Mouse (Mus musculus) forebrain, embryonic 13.5 days (tissue): Measurements from ENCODE around the gene Kidins220. TPM values are rescaled to one million over a fixed set of nuclear protein-coding genes. Genes with fewer than 3 reads are reported as not detected.

Source experiments
- ATAC-seq: fragments of 200-750 bp; cut with Nextera tagmentation; 2 replicates; pipeline ENCODE4 v1.8.0; 2017
- H3K27ac ChIP-seq: fragments of 300-500 bp; sonication (generic); 2 replicates; pipeline ENCODE4 v1.5.1; 2015; ENCODE audit warnings: inconsistent platforms, mild to moderate bottlenecking, moderate library complexity
- H3K27me3 ChIP-seq: fragments of 300-500 bp; sonication (generic); 2 replicates; pipeline ENCODE4 v1.6.1; 2015; ENCODE audit warnings: mild to moderate bottlenecking, inconsistent platforms
- H3K36me3 ChIP-seq: fragments of 300-500 bp; sonication (generic); 2 replicates; pipeline ENCODE4 v1.6.1; 2015; ENCODE audit warnings: mild to moderate bottlenecking, inconsistent platforms; ENCODE audit not compliant: poor library complexity, severe bottlenecking
- H3K4me1 ChIP-seq: fragments of 300-500 bp; sonication (generic); 2 replicates; pipeline ENCODE4 v1.6.1; 2015; ENCODE audit warnings: inconsistent platforms
- H3K4me2 ChIP-seq: fragments of 300-500 bp; sonication (generic); 2 replicates; pipeline ENCODE4 v1.6.1; 2015; ENCODE audit warnings: inconsistent platforms, mild to moderate bottlenecking, moderate library complexity
- H3K4me3 ChIP-seq: fragments of 300-500 bp; sonication (generic); 2 replicates; pipeline ENCODE4 v1.5.1; 2015; ENCODE audit warnings: mild to moderate bottlenecking, inconsistent platforms
- H3K9ac ChIP-seq: fragments of 300-500 bp; sonication (generic); 2 replicates; pipeline ENCODE4 v1.6.1; 2015; ENCODE audit warnings: mild to moderate bottlenecking, inconsistent platforms
- H3K9me3 ChIP-seq: fragments of 300-500 bp; sonication (generic); replicated peaks from 2 replicates; pipeline ENCODE4 v1.6.1; 2016; ENCODE audit warnings: inconsistent platforms
- WGBS: fragments of 180-500 bp; shearing (Covaris S2); methylation state at CpG from one replicate; pipeline ENCODE4 v1.1.7; 2015; 5-methylcytosine and 5-hydroxymethylcytosine counted together
- polyA plus RNA-seq: library from polyadenylated mRNA; unstranded; fragments of >200 nt; fragmentation: Nextera tagmentation; extraction: Ambion mirVana; gene quantifications from 2 replicates; pipeline ENCODE4 v1.2.1, GENCODE M21; 2015

Gene Kidins220
- polyA plus RNA-seq, 1 experiment from 2014 or later: 72.4 TPM

GRCm38 (mm10) chr12:25083260-25084178, 108.8 kb downstream of the Kidins220 start:
- Histone ChIP-seq H3K9me3 (no peaks in the 10 kb centered on the region), H3K36me3 (no peaks in the 10 kb centered on the region), H3K27ac (no peak overlapping the region), H3K4me2 (peak overlapping the region; percentile 30), H3K27me3 (no peaks in the 10 kb centered on the region), H3K4me1 (peaks cover 5% of the 10 kb centered on the region; the same call in 1 of the 2 replicates), H3K9ac (no peak overlapping the region), H3K4me3 (no peak overlapping the region)
- ATAC-seq: no peak
- WGBS: 39% methylated on average over 26 of the region's 26 CpGs

- no peaks in the 10 kb centered on the region for H3K36me3 ChIP-seq
- no peak overlapping the region for H3K4me3 ChIP-seq
- WGBS: 50% methylated on average over 4 of the region's 4 CpGs
- H3K4me2 ChIP-seq: no peak overlapping the region
- no peak for ATAC-seq
- H3K27ac ChIP-seq: no peak overlapping the region
- H3K27me3 ChIP-seq: no peaks in the 10 kb centered on the region
- H3K9me3 ChIP-seq: no peaks in the 10 kb centered on the region
- peaks cover 5% of the 10 kb centered on the region; the same call in 1 of the 2 replicates for H3K4me1 ChIP-seq
- no peak overlapping the region for H3K9ac ChIP-seq
Measured at GRCm38 (mm10) chr12:25086966-25087365, 112.2 kb downstream of the Kidins220 start.

- WGBS: 87% methylated on average over 1 of the region's 1 CpGs
- no peak overlapping the region for H3K27ac ChIP-seq
- H3K9me3 ChIP-seq: no peaks in the 10 kb centered on the region
- H3K36me3 ChIP-seq: no peaks in the 10 kb centered on the region
- H3K4me3 ChIP-seq: no peak overlapping the region
- peaks cover 19% of the 10 kb centered on the region for H3K4me1 ChIP-seq
- no peak overlapping the region for H3K4me2 ChIP-seq
- no peak overlapping the region for H3K9ac ChIP-seq
- H3K27me3 ChIP-seq: peaks cover 3% of the 10 kb centered on the region; the same call in 1 of the 2 replicates
- ATAC-seq: no peak
Measured at GRCm38 (mm10) chr12:25089433-25089832, 114.7 kb downstream of the Kidins220 start.

GRCm38 (mm10) chr12:25092027-25092704, 117.4 kb downstream of the Kidins220 start:
- Histone ChIP-seq H3K4me1 (peaks cover 31% of the 10 kb centered on the region), H3K9ac (peak overlapping the region; percentile 45; the same call in 1 of the 2 replicates), H3K4me3 (peak overlapping the region; percentile 32), H3K9me3 (no peaks in the 10 kb centered on the region), H3K4me2 (peak overlapping the region; percentile 68), H3K27me3 (peaks cover 3% of the 10 kb centered on the region; the same call in 1 of the 2 replicates), H3K27ac (no peak overlapping the region), H3K36me3 (no peaks in the 10 kb centered on the region)
- peak; percentile 62 for ATAC-seq
- WGBS: 8% methylated on average over 25 of the region's 25 CpGs

GRCm38 (mm10) chr12:25092751-25093211, 118.1 kb downstream of the Kidins220 start:
- Histone ChIP-seq H3K36me3 (no peaks in the 10 kb centered on the region), H3K9ac (peak overlapping the region; percentile 45), H3K27ac (no peak overlapping the region), H3K4me3 (peak overlapping the region; percentile 32), H3K27me3 (peaks cover 3% of the 10 kb centered on the region; the same call in 1 of the 2 replicates), H3K4me2 (peak overlapping the region; percentile 68), H3K4me1 (peaks cover 37% of the 10 kb centered on the region), H3K9me3 (no peaks in the 10 kb centered on the region)
- no peak for ATAC-seq
- WGBS: 3% methylated on average over 17 of the region's 17 CpGs

- peak overlapping the region; percentile 32 for H3K4me3 ChIP-seq
- no peaks in the 10 kb centered on the region for H3K9me3 ChIP-seq
- peaks cover 42% of the 10 kb centered on the region for H3K4me1 ChIP-seq
- no peak overlapping the region; the same call in 1 of the 2 replicates for H3K27ac ChIP-seq
- peaks cover 3% of the 10 kb centered on the region; the same call in 1 of the 2 replicates for H3K27me3 ChIP-seq
- no peak for ATAC-seq
- H3K4me2 ChIP-seq: peak overlapping the region; percentile 68
- no peaks in the 10 kb centered on the region for H3K36me3 ChIP-seq
- H3K9ac ChIP-seq: peak overlapping the region; percentile 17; the same call in 1 of the 2 replicates
- WGBS: 21% methylated on average over 11 of the region's 11 CpGs
Measured at GRCm38 (mm10) chr12:25093241-25093774, 118.6 kb downstream of the Kidins220 start.

- no peak for ATAC-seq
Measured at GRCm38 (mm10) chr12:25094621-25095521, 120.1 kb downstream of the Kidins220 start.

GRCm38 (mm10) chr12:25095538-25095937, 120.8 kb downstream of the Kidins220 start:
- H3K4me2 ChIP-seq: peak overlapping the region; percentile 94
- H3K36me3 ChIP-seq: no peaks in the 10 kb centered on the region
- WGBS: under 1% methylated on average over 19 of the region's 19 CpGs
- peak overlapping the region; percentile 75 for H3K9ac ChIP-seq
- H3K27ac ChIP-seq: peak overlapping the region; percentile 41
- H3K27me3 ChIP-seq: peaks cover 3% of the 10 kb centered on the region; the same call in 1 of the 2 replicates
- peak; percentile 3; the same call in 1 of the 2 replicates for ATAC-seq
- H3K9me3 ChIP-seq: no peaks in the 10 kb centered on the region
- H3K4me3 ChIP-seq: peak overlapping the region; percentile 60
- peaks cover 60% of the 10 kb centered on the region for H3K4me1 ChIP-seq

More at GRCm38 (mm10) chr12:25094621-25095521, 120.1 kb downstream of the Kidins220 start:
- Histone ChIP-seq H3K4me1 (peaks cover 54% of the 10 kb centered on the region), H3K27ac (peak overlapping the region; percentile 41), H3K9ac (peak overlapping the region; percentile 75), H3K4me3 (peak overlapping the region; percentile 60), H3K36me3 (no peaks in the 10 kb centered on the region), H3K4me2 (peak overlapping the region; percentile 94), H3K27me3 (peaks cover 3% of the 10 kb centered on the region; the same call in 1 of the 2 replicates), H3K9me3 (no peaks in the 10 kb centered on the region)
- 2% methylated on average over 22 of the region's 22 CpGs for WGBS

- WGBS: under 1% methylated on average over 41 of the region's 41 CpGs
- H3K27ac ChIP-seq: peak overlapping the region; percentile 71
- H3K9ac ChIP-seq: peak overlapping the region; percentile 75
- ATAC-seq: peak; percentile 91
- peaks cover 3% of the 10 kb centered on the region; the same call in 1 of the 2 replicates for H3K27me3 ChIP-seq
- no peaks in the 10 kb centered on the region for H3K36me3 ChIP-seq
- H3K4me2 ChIP-seq: peak overlapping the region; percentile 94
- peaks cover 65% of the 10 kb centered on the region for H3K4me1 ChIP-seq
- H3K4me3 ChIP-seq: peak overlapping the region; percentile 60
- no peaks in the 10 kb centered on the region for H3K9me3 ChIP-seq
Measured at GRCm38 (mm10) chr12:25095974-25096639, 121.4 kb downstream of the Kidins220 start.

GRCm38 (mm10) chr12:25096640-25097051, 121.9 kb downstream of the Kidins220 start:
- Histone ChIP-seq H3K9me3 (no peaks in the 10 kb centered on the region), H3K4me3 (peak overlapping the region; percentile 60), H3K4me1 (peaks cover 66% of the 10 kb centered on the region), H3K9ac (peak overlapping the region; percentile 70), H3K36me3 (no peaks in the 10 kb centered on the region), H3K27ac (peak overlapping the region; percentile 71), H3K4me2 (peak overlapping the region; percentile 94), H3K27me3 (peaks cover 3% of the 10 kb centered on the region; the same call in 1 of the 2 replicates)
- WGBS: under 1% methylated on average over 15 of the region's 15 CpGs
- ATAC-seq: no peak
